In the genomic region with DNA sequence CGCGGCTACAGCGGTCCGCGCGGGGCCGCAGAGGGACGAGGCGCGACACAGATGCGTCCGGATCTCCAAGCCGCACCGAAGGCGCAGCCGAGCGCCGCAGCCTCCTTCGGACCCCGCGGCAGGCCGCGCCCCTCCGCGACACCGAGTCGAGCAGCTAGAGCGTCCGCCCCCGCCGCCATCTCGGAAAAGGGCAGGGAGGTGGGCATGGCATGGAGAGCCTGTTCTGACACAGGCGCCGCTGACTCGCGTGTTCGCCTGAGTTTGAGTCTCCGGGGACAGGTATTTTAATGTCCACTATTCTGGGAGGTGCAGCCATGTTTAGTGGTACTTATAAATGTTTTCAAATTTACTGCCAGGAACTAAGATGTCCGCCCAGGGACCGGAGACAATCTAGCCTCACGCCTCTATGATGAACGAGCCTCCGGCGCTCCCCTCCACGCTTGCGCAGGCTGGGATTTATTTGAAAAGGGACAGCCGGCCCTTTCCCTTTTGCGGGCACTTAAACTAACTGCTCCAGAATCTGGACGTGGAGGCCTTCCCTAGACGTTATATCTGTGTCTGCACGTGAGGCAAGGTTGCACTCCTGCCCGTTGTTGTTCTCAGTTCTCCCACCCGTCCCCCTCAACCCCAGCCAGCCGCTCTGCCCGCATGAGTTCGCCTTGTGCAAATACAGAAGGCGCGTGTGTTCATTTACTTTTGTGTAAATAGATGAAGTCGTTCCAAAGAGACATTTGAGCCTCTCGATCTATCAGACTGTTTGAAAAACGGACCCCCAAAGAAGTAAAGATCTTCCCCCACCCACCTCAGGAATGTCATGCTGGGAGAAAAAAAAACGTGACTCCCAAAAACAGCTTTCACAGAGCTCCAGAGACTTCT, we compare ENCODE assay signal across 8 mouse cellular contexts. TPM values are rescaled to one million over a fixed set of nuclear protein-coding genes. Genes with fewer than 3 reads are reported as not detected.
DNase-seq lines count a peak whose midpoint lies in the region; ATAC-seq and TF ChIP-seq lines count a peak whose summit lies in the region.

No protein-coding gene starts in this region.

- peaks cover 11% of the 10 kb centered on the region; the same call in 1 of the 2 replicates for H3K79me2 ChIP-seq in liver, adult 2 months (ENCODE audit: control insufficient read depth, insufficient read depth, low read length)

- peak; percentile 90 for TF ChIP-seq POLR2A in liver, adult 2 months (IDR thresholded peaks at IDR 0.05; ENCODE audit: extremely low read depth, insufficient read depth, low read length)

- peak overlapping the region; percentile 89 for H3K9ac ChIP-seq in heart, embryonic 12.5 days
- H3K9ac ChIP-seq in kidney, embryonic 16.5 days (replicated peaks; ENCODE audit: low read length): peak overlapping the region; percentile 90
- H3K9ac ChIP-seq in liver, adult 2 months (ENCODE audit: low read depth, low read length): peak overlapping the region; percentile 95

- H3K27me3 ChIP-seq in erythroblast, embryonic 14.5 days (ENCODE audit: control insufficient read depth): no peaks in the 10 kb centered on the region
- H3K27me3 ChIP-seq in heart, embryonic 12.5 days (replicated peaks): no peaks in the 10 kb centered on the region
- H3K27me3 ChIP-seq in kidney, embryonic 16.5 days (ENCODE audit: insufficient read depth, low read length): no peaks in the 10 kb centered on the region
- no peaks in the 10 kb centered on the region for H3K27me3 ChIP-seq in liver, adult 2 months (ENCODE audit: control insufficient read depth, insufficient read depth, low read length)

- H3K4me1 ChIP-seq in erythroblast, embryonic 14.5 days (ENCODE audit: control insufficient read depth): peaks cover 38% of the 10 kb centered on the region
- peaks cover 21% of the 10 kb centered on the region for H3K4me1 ChIP-seq in heart, embryonic 12.5 days (replicated peaks)
- peaks cover 17% of the 10 kb centered on the region for H3K4me1 ChIP-seq in kidney, embryonic 16.5 days (ENCODE audit: insufficient read depth, low read length)
- H3K4me1 ChIP-seq in liver, adult 2 months (ENCODE audit: control insufficient read depth, insufficient read depth, low read length): peaks cover 8% of the 10 kb centered on the region

- peaks cover 6% of the 10 kb centered on the region; the same call in 1 of the 2 replicates for H3K9me3 ChIP-seq in erythroblast, embryonic 14.5 days (ENCODE audit: control insufficient read depth, low read length)
- 0 out of 2 replicates have a peak, but pooled peaks cover 3% of the 10 kb centered on the region for H3K9me3 ChIP-seq in heart, embryonic 12.5 days (replicated peaks)
- H3K9me3 ChIP-seq in kidney, embryonic 16.5 days (ENCODE audit: low read length): peaks cover 3% of the 10 kb centered on the region; the same call in 1 of the 2 replicates

- peak overlapping the region; percentile 87 for H3K4me2 ChIP-seq in heart, embryonic 12.5 days
- peak overlapping the region; percentile 75 for H3K4me2 ChIP-seq in kidney, embryonic 16.5 days (replicated peaks; ENCODE audit: low read depth, low read length)

- TF ChIP-seq CTCF in liver, adult 2 months (IDR thresholded peaks at IDR 0.05; ENCODE audit: low read depth, low read length): no peak

- WGBS in heart, embryonic 12.5 days: under 1% methylated on average over 62 of the region's 62 CpGs
- WGBS in kidney, embryonic 16.5 days: under 1% methylated on average over 62 of the region's 62 CpGs
- WGBS in liver, adult 2 months: under 1% methylated on average over 62 of the region's 62 CpGs

- peak; percentile 94 for DNase-seq in CD4-positive, CD25-positive, alpha-beta regulatory T cell, adult 2 months (ENCODE audit: low read depth, low spot score)
- peak; percentile 86 for DNase-seq in brain, embryonic 18.5 days (ENCODE audit: low read depth, low spot score)
- peak; percentile 82 for DNase-seq in liver, adult 2 months (ENCODE audit: extremely low read depth, low read depth, low spot score)
- DNase-seq in spleen, postnatal 36 days (ENCODE audit: low spot score in 2 of 2): peak; percentile 87 to 88

- peak overlapping the region; percentile 83 for H3K27ac ChIP-seq in heart, embryonic 12.5 days (ENCODE audit: poor library complexity, severe bottlenecking)
- peak overlapping the region; percentile 95 for H3K27ac ChIP-seq in kidney, embryonic 16.5 days (ENCODE audit: low read length)
- peak overlapping the region; percentile 93 for H3K27ac ChIP-seq in liver, adult 2 months (replicated peaks; ENCODE audit: insufficient read depth, low read depth, low read length)

- peak; percentile 93 for ATAC-seq in heart, embryonic 12.5 days (ENCODE audit: insufficient number of reproducible peaks, low FRiP score)
- peak; percentile 90 for ATAC-seq in kidney, embryonic 16.5 days (ENCODE audit: low FRiP score, low TSS enrichment)
- peak; percentile 76 for ATAC-seq in monocyte, adult 5-6 weeks (replicated peaks; ENCODE audit: insufficient number of reproducible peaks, low FRiP score, low TSS enrichment, poor library complexity, severe bottlenecking)

- peak overlapping the region; percentile 86 for H3K4me3 ChIP-seq in erythroblast, embryonic 14.5 days (replicated peaks)
- H3K4me3 ChIP-seq in heart, embryonic 12.5 days: peak overlapping the region; percentile 94
- H3K4me3 ChIP-seq in kidney, embryonic 16.5 days (ENCODE audit: low read length): peak overlapping the region; percentile 92
- H3K4me3 ChIP-seq in liver, adult 2 months (ENCODE audit: insufficient read depth, low read depth, low read length): peak overlapping the region; percentile 77

- peaks cover 21% of the 10 kb centered on the region for H3K36me3 ChIP-seq in erythroblast, embryonic 14.5 days (ENCODE audit: control insufficient read depth)
- peaks cover 27% of the 10 kb centered on the region for H3K36me3 ChIP-seq in heart, embryonic 12.5 days
- peaks cover 19% of the 10 kb centered on the region for H3K36me3 ChIP-seq in kidney, embryonic 16.5 days (ENCODE audit: insufficient read depth, low read length)
- peaks cover 9% of the 10 kb centered on the region; the same call in 1 of the 2 replicates for H3K36me3 ChIP-seq in liver, adult 2 months (ENCODE audit: control insufficient read depth, insufficient read depth, low read length)

RNA-seq across cellular contexts. Expression of a gene that starts 3.5 kb away (rescaled TPM):
- polyA plus RNA-seq in erythroblast, embryonic 14.5 days (2012): 1.2 and 1.4 TPM in 2 replicates
- 94.8 and 96.8 TPM in 2 replicates for polyA plus RNA-seq in heart, embryonic 12.5 days (2016; fragmentation: Nextera tagmentation; extraction: Ambion mirVana)
- polyA plus RNA-seq in kidney, embryonic 16.5 days (2015; fragmentation: Nextera tagmentation; extraction: Ambion mirVana): 217 and 226 TPM in 2 replicates
- total RNA-seq in liver, adult 2 months (2014; rRNA removed): 37.7 and 59.0 TPM in 2 replicates
- polyA plus RNA-seq in liver, adult 2 months (2012; rRNA removed): 72.8 and 80.1 TPM in 2 replicates
- total RNA-seq in monocyte, adult 5-6 weeks (2017): 18.0 to 45.7 TPM (median 45.0 TPM) in 3 replicates

RNA-seq across cellular contexts. Expression of a gene that starts 24.4 kb away (rescaled TPM):
- polyA plus RNA-seq in erythroblast, embryonic 14.5 days (2012): 0.01 TPM in 1 of 2 replicates, not detected in the other
- polyA plus RNA-seq in heart, embryonic 12.5 days (2016; fragmentation: Nextera tagmentation; extraction: Ambion mirVana): not detected in 2 replicates
- polyA plus RNA-seq in kidney, embryonic 16.5 days (2015; fragmentation: Nextera tagmentation; extraction: Ambion mirVana): 0.15 and 0.32 TPM in 2 replicates
- 0.07 TPM in 1 of 2 replicates, not detected in the other for total RNA-seq in liver, adult 2 months (2014; rRNA removed)
- polyA plus RNA-seq in liver, adult 2 months (2012; rRNA removed): 0.05 and 0.11 TPM in 2 replicates
- total RNA-seq in monocyte, adult 5-6 weeks (2017): 0.85 to 0.95 TPM in 2 of 3 replicates, not detected in the other

RNA-seq across cellular contexts. Expression of a gene that starts 40.3 kb away (rescaled TPM):
- 13.6 and 14.3 TPM in 2 replicates for polyA plus RNA-seq in erythroblast, embryonic 14.5 days (2012)
- polyA plus RNA-seq in heart, embryonic 12.5 days (2016; fragmentation: Nextera tagmentation; extraction: Ambion mirVana): 1.6 and 2.1 TPM in 2 replicates
- polyA plus RNA-seq in kidney, embryonic 16.5 days (2015; fragmentation: Nextera tagmentation; extraction: Ambion mirVana): 5.8 and 5.9 TPM in 2 replicates
- 0.47 and 0.55 TPM in 2 replicates for total RNA-seq in liver, adult 2 months (2014; rRNA removed)
- polyA plus RNA-seq in liver, adult 2 months (2012; rRNA removed): 0.21 and 0.44 TPM in 2 replicates
- total RNA-seq in monocyte, adult 5-6 weeks (2017): not detected in 3 replicates

RNA-seq across cellular contexts. Expression of a gene that starts 56.6 kb away (rescaled TPM):
- 377 and 469 TPM in 2 replicates for polyA plus RNA-seq in erythroblast, embryonic 14.5 days (2012)
- 33.7 and 34.2 TPM in 2 replicates for polyA plus RNA-seq in heart, embryonic 12.5 days (2016; fragmentation: Nextera tagmentation; extraction: Ambion mirVana)
- polyA plus RNA-seq in kidney, embryonic 16.5 days (2015; fragmentation: Nextera tagmentation; extraction: Ambion mirVana): 51.2 and 51.4 TPM in 2 replicates
- 16.1 and 16.6 TPM in 2 replicates for total RNA-seq in liver, adult 2 months (2014; rRNA removed)
- polyA plus RNA-seq in liver, adult 2 months (2012; rRNA removed): 45.7 and 72.0 TPM in 2 replicates
- 55.7 to 125 TPM (median 100.0 TPM) in 3 replicates for total RNA-seq in monocyte, adult 5-6 weeks (2017)

Comparison
In these comparisons a context has a peak if more than half of its experiments do, and no peak if none do; other contexts are left out.
1. Peak in every context shown above with its lines: DNase-seq, ATAC-seq, H3K4me3 ChIP-seq and H3K27ac ChIP-seq.
2. RNA of a gene that starts 3.5 kb away (polyA plus RNA-seq): 217 to 226 TPM in kidney, embryonic 16.5 days, 94.8 to 96.8 TPM in heart, embryonic 12.5 days and 72.8 to 80.1 TPM in liver, adult 2 months; 1.2 to 1.4 TPM in erythroblast, embryonic 14.5 days; every median in the first group is over 10 times any median in the second.